Mouse (Mus musculus) stomach, embryonic 16.5 days (tissue): ENCODE data around the gene Col15a1. TPM values are rescaled to one million over a fixed set of nuclear protein-coding genes. Genes with fewer than 3 reads are reported as not detected.

Source experiments
- ATAC-seq: fragments of 200-750 bp; cut with Nextera tagmentation; 2 replicates; pipeline ENCODE4 v1.8.0; 2017; ENCODE audit warnings: moderate number of reproducible peaks, moderate TSS enrichment; ENCODE audit not compliant: insufficient read depth, low FRiP score
- H3K27ac ChIP-seq: fragments of 300-500 bp; sonication (generic); 2 replicates; pipeline ENCODE4 v1.5.1; 2014; ENCODE audit warnings: low read length
- H3K27me3 ChIP-seq: fragments of 300-500 bp; sonication (generic); 2 replicates; pipeline ENCODE4 v1.6.1; 2014; ENCODE audit warnings: low read length, control low read depth, mixed read lengths; ENCODE audit not compliant: control insufficient read depth, insufficient read depth
- H3K36me3 ChIP-seq: fragments of 300-500 bp; sonication (generic); 2 replicates; pipeline ENCODE4 v1.6.1; 2014; ENCODE audit warnings: low read length; ENCODE audit not compliant: control insufficient read depth, insufficient read depth
- H3K4me1 ChIP-seq: fragments of 300-500 bp; sonication (generic); 2 replicates; pipeline ENCODE4 v1.6.1; 2014; ENCODE audit warnings: low read length, control low read depth, mixed read lengths; ENCODE audit not compliant: control insufficient read depth, insufficient read depth
- H3K4me2 ChIP-seq: fragments of 300-500 bp; sonication (generic); 2 replicates; pipeline ENCODE4 v1.6.1; 2014; ENCODE audit warnings: low read depth, low read length, mixed read lengths
- H3K4me3 ChIP-seq: fragments of 300-500 bp; sonication (generic); replicated peaks from 2 replicates; pipeline ENCODE4 v1.5.1; 2014; ENCODE audit warnings: mild to moderate bottlenecking, low read length
- H3K9ac ChIP-seq: fragments of 300-500 bp; sonication (generic); 2 replicates; pipeline ENCODE4 v1.6.1; 2014; ENCODE audit warnings: low read length
- H3K9me3 ChIP-seq: fragments of 300-500 bp; sonication (generic); replicated peaks from 2 replicates; pipeline ENCODE4 v1.6.1; 2016; ENCODE audit warnings: low read length, control low read depth; ENCODE audit not compliant: control insufficient read depth
- WGBS: fragments of 180-500 bp; shearing (Covaris S2); extraction: QIAGEN DNeasy Blood & Tissue Kit; methylation state at CpG from one replicate; pipeline ENCODE4 v1.1.7; 2014; 5-methylcytosine and 5-hydroxymethylcytosine counted together
- polyA plus RNA-seq: library from polyadenylated mRNA; unstranded; fragments of >200 nt; fragmentation: Nextera tagmentation; extraction: Ambion mirVana; gene quantifications from 2 replicates; pipeline ENCODE4 v1.2.1, GENCODE M21; 2015

Col15a1 gene
- polyA plus RNA-seq, 1 experiment from 2014 or later: 34.0 TPM

DNA sequence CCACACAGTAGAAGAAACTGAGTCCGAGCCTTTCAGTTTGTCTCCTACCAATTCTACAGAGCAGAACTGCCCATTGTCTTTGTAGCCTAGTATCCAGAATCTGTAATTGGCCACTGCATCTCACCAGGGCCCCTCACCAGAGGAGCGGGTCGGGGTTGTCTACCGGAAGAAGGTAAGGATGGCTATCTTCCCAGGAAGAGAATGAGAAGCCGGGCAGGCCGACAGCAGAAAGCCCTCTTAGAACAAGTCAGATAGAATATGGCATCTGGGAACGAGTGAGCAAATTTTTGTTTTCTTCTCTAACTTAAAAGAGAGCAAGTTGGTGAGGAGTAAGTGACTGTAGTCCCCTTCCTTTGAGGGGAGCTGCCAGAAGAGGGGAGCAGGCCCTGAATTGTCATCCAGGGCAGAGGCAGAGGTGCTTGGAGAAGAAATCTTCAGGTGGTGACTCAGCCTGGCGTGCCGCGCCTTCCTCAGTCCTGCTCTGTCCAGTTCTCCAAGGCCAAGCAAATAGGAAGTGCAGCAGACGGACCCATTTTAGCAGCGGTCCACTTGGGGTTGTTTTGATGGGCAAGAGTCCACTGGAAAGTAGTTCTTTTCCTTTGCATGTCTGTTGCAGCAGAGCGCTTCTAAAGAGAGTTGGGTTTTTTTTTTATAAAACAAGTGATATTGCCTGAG lies 122.6 kb downstream of the Col15a1 start:
- Histone ChIP-seq H3K9me3 (no peaks in the 10 kb centered on the region), H3K36me3 (no peaks in the 10 kb centered on the region), H3K4me1 (no peaks in the 10 kb centered on the region), H3K9ac (no peak overlapping the region), H3K27me3 (no peaks in the 10 kb centered on the region; the same call in 1 of the 2 replicates), H3K27ac (no peak overlapping the region), H3K4me3 (no peak overlapping the region), H3K4me2 (no peak overlapping the region)
- WGBS: 88% methylated on average over 13 of the region's 13 CpGs
- ATAC-seq: no peak

DNA sequence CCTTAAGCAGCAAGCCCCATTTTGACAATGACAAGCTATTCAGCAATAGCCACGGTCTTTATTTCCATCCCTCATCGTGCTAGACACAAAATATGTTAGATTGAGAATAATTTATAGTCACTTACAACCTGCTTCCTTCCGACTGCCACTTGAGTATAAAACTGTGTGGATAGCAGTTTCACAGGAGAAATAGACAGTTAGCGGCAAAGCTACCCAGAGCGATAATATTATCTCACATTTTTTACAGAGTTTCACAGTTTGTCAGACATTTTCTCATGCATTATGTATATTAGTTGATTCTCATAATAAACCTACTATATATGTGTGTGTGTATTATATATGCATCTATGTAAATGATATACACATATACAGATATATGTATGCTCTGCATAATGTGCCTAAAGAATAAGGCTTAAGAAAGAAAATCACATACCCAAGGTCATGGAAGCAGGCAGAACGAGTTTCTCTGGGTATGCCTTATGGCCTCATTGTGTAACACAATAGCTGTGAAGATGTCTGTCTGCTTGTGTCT lies 124.9 kb downstream of the Col15a1 start:
- Histone ChIP-seq H3K27me3 (no peaks in the 10 kb centered on the region; the same call in 1 of the 2 replicates), H3K36me3 (no peaks in the 10 kb centered on the region), H3K27ac (no peak overlapping the region), H3K4me1 (no peaks in the 10 kb centered on the region), H3K9me3 (no peaks in the 10 kb centered on the region), H3K4me2 (no peak overlapping the region), H3K9ac (no peak overlapping the region), H3K4me3 (no peak overlapping the region)
- no peak for ATAC-seq
- 87% methylated on average over 6 of the region's 6 CpGs for WGBS

DNA sequence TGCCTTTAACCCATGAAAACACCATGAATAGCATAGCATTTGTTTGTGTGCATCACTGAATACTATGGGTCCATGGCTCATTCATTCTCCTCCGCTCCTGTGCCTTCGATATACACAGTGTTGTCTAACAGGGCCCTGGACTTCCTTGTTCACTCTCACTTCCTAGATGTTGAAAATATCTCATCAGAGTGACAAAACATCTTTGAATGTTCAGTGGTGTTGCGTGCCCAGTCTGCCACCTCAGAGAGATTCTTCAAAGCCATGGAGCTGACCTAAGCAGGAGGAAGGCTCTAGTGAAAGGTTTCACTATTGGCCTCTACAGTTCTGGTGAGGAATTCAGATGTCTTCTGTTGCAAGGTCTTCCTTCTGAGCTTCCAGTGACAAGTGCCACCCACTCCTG lies 125.6 kb downstream of the Col15a1 start:
- 92% methylated on average over 3 of the region's 3 CpGs for WGBS
- no peak overlapping the region for H3K27ac ChIP-seq

DNA sequence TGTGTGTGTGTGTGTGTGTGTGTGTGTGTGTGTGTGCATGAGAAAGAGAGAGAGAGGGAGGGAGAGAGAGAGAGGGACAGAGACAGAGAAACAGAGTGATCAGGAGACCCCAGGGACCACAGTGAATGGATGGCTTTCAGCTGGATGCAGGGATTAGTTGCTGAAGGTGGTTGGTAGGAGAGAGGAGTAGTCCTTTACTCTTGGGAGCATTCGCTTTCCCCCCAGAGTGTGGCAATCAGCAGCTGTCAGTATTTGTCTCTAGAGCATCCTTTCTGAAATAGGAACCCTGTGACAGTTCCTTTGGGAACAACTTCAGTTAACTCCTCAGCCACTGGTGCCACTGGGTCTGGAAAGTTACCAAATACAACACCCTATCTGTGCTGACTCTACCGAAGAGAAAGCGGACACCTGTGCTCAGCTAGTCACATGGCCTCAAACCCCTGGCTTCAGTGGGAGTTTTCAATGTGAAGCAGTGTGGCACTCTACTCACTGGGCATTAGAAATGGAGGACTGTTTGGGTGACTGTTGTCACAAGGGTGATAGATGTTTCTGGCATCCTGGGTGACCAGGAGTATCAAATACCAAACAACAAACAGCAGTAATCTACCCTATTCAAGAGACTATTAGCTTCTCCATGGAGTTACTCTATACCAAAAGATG lies 129.1 kb downstream of the Col15a1 start:
- H3K4me3 ChIP-seq: no peak overlapping the region
- 65% methylated on average over 3 of the region's 3 CpGs for WGBS

More for the DNA sequence above, 125.6 kb downstream of the Col15a1 start:
- Histone ChIP-seq H3K36me3 (no peaks in the 10 kb centered on the region), H3K4me1 (no peaks in the 10 kb centered on the region), H3K9me3 (no peaks in the 10 kb centered on the region), H3K4me2 (no peak overlapping the region), H3K27me3 (no peaks in the 10 kb centered on the region; the same call in 1 of the 2 replicates), H3K4me3 (no peak overlapping the region), H3K9ac (no peak overlapping the region)
- no peak for ATAC-seq

DNA sequence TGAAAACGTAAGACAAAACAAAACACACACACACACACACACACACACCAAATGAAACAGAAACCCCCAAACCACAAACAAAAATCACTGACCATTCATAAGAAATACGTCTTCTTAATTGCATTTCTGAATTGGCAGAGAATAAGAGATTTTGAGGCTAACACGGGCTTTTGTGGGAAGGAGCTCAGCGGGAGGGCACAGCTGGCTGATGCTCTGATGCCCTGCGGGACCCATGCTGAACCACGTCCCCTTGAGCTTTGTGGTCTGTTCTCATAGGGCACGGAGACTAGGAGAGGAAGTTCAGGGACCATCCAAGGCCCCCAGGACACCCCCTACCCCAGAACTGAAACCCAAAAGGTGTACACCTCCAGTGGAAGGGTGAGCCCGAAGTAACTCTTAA lies 134.7 kb downstream of the Col15a1 start:
- no peak for ATAC-seq
- H3K36me3 ChIP-seq: no peaks in the 10 kb centered on the region
- no peak overlapping the region for H3K4me3 ChIP-seq
- H3K4me2 ChIP-seq: no peak overlapping the region
- no peak overlapping the region for H3K27ac ChIP-seq
- H3K4me1 ChIP-seq: no peaks in the 10 kb centered on the region
- WGBS: 51% methylated on average over 8 of the region's 8 CpGs
- no peaks in the 10 kb centered on the region for H3K27me3 ChIP-seq
- H3K9me3 ChIP-seq: no peaks in the 10 kb centered on the region
- H3K9ac ChIP-seq: no peak overlapping the region

More for the DNA sequence above, 129.1 kb downstream of the Col15a1 start:
- Histone ChIP-seq H3K36me3 (no peaks in the 10 kb centered on the region), H3K27ac (no peak overlapping the region), H3K9me3 (no peaks in the 10 kb centered on the region), H3K4me1 (no peaks in the 10 kb centered on the region), H3K9ac (no peak overlapping the region), H3K27me3 (no peaks in the 10 kb centered on the region; the same call in 1 of the 2 replicates), H3K4me2 (no peak overlapping the region)
- no peak for ATAC-seq

DNA sequence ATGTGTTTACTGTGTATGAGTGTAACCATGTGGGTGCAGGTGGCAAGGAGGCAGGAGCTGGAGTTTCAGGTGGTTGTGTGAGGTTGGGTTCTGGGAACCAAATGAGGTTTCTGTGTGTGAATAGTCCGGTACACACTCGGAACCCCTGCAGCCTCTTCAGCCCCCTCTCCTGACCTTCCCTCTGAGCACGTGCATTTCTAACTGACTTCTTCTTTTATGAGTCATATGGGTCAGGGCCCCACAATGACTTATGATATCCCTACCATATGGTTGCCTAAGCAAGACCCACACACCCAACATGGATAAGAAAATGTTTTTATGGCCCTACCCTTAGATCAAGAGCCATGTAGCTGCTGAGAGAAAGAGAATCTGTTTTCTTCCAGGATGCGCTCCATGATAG lies 139.1 kb downstream of the Col15a1 start:
- 70% methylated on average over 4 of the region's 4 CpGs for WGBS
- ATAC-seq: no peak
- no peaks in the 10 kb centered on the region for H3K27me3 ChIP-seq

DNA sequence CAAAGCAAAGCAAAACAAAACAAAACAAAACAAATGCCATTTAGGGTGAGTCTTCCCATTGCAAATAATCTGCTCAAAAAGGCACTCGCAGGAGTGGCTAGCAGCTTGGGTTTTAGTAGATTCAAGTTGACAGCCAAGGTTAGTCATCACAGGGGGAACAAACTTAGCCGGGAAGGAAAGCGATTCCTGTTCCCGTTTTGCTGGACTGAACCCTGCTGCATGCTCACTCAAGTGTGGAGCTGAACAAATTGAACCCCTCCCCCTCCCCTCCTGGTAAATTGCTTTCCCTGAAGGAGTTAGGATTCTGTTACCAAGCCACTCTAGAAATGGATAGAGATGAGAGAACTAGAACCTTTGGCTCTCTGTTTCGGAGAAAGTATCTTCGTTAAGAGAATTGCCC lies 141.8 kb downstream of the Col15a1 start:
- no peak for ATAC-seq
- Histone ChIP-seq H3K4me2 (no peak overlapping the region), H3K36me3 (no peaks in the 10 kb centered on the region), H3K9me3 (no peaks in the 10 kb centered on the region), H3K9ac (no peak overlapping the region), H3K27ac (no peak overlapping the region), H3K4me1 (peaks cover 13% of the 10 kb centered on the region), H3K4me3 (no peak overlapping the region), H3K27me3 (no peaks in the 10 kb centered on the region)
- 46% methylated on average over 6 of the region's 6 CpGs for WGBS

More for the DNA sequence above, 139.1 kb downstream of the Col15a1 start:
- H3K4me1 ChIP-seq: peaks cover 6% of the 10 kb centered on the region
- H3K27ac ChIP-seq: no peak overlapping the region
- H3K9me3 ChIP-seq: no peaks in the 10 kb centered on the region
- H3K4me2 ChIP-seq: no peak overlapping the region
- no peaks in the 10 kb centered on the region for H3K36me3 ChIP-seq
- no peak overlapping the region for H3K9ac ChIP-seq
- H3K4me3 ChIP-seq: no peak overlapping the region

DNA sequence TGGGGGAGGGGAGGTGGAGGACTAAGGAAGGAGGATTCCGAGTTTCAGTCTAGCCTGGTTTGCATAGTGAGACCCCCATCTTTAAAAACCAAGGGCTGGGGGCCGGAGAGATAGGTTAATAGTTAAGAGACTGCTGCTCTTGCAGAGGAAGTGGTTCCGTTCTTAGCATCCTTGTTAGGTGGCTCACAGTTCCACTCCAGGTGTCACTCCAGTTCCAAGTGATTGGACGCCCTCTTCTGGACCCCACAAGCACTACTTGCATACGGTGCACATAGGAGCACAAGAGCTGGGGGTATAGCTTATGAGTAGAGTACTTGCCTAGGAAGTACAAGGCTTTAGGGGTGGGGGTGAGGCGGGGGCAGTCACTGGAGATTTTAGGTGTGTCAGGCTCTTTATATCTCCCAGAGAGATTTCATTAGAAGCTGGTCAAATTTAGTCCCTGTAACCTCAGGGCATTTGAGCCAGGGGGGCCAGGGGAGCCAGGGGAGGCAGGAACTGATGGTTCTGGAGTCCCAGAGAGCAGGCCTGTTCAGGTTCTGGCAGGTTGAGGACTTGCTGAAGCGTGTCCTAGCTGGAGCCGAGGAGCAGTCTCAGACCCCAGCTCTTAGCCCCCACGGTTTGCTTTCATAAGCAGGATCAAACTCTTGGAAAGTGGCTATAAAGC lies 143.6 kb downstream of the Col15a1 start:
- peak overlapping the region; percentile 80 for H3K9ac ChIP-seq
- no peaks in the 10 kb centered on the region for H3K9me3 ChIP-seq
- H3K36me3 ChIP-seq: no peaks in the 10 kb centered on the region
- peak overlapping the region; percentile 91 for H3K4me2 ChIP-seq
- WGBS: 23% methylated on average over 9 of the region's 9 CpGs
- peaks cover 14% of the 10 kb centered on the region for H3K4me1 ChIP-seq
- peak overlapping the region; percentile 67 for H3K27ac ChIP-seq
- ATAC-seq: no peak
- H3K27me3 ChIP-seq: no peaks in the 10 kb centered on the region
- peak overlapping the region; percentile 94 for H3K4me3 ChIP-seq
